8 mouse cellular contexts compared by ENCODE assay signal in the genomic region with DNA sequence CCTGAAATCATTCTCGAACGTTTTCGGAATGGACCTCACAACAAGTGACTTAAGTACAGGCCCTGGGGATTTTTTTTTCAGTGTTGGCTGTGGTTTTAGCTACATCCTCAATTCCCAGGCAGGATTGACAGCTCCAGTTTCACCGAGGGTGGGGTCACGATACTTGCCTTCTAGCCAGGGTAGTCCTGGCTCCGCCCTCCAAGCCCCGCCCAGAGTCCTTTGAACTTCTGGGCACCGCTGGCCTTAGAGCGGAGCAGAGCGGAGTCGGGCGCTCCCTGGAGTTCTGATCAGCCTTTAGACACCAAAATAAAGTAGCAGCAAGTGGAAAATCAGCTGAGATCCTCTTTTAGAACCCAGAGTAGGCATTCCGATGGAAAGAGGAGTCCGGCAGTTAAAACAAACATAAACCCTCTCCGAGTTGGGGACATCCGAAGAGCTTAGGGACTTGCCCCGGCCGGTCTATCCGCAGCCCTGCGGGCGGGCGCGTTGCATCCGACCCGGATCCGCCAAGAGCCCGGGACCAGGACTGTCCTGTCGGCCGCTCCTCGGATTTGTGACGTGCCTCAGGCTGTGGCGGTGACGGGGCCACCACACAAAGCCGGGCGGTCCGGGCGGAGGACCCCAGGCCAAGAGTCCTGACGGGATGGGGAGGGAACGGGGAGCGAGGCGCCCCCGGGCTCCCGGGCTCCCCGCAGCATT. TPM values are rescaled to one million over a fixed set of nuclear protein-coding genes. Genes with fewer than 3 reads are reported as not detected.
DNase-seq lines count a peak whose midpoint lies in the region; ATAC-seq lines count a peak whose summit lies in the region.

No protein-coding gene starts in this region.

- under 1% methylated on average over 44 of the region's 44 CpGs for WGBS in heart, embryonic 14.5 days
- WGBS in liver, embryonic 12.5 days (ENCODE audit: insufficient replicate concordance): under 1% methylated on average over 44 of the region's 44 CpGs

- H3K9me3 ChIP-seq in heart, embryonic 14.5 days (ENCODE audit: control insufficient read depth, low read length): no peaks in the 10 kb centered on the region
- no peaks in the 10 kb centered on the region for H3K9me3 ChIP-seq in liver, embryonic 12.5 days (replicated peaks)

- peak; percentile 53 for ATAC-seq in CD4-positive, CD25-positive, alpha-beta regulatory T cell, adult 4 months
- peak; percentile 80 for ATAC-seq in heart, embryonic 14.5 days (ENCODE audit: insufficient number of reproducible peaks, insufficient read depth, low FRiP score, low read depth)
- peak; percentile 84 for ATAC-seq in liver, embryonic 12.5 days

- peak overlapping the region; percentile 71 for H3K27ac ChIP-seq in brown adipose tissue, adult 24 weeks (replicated peaks; ENCODE audit: low read depth, low read length)
- H3K27ac ChIP-seq in heart, embryonic 14.5 days (replicated peaks in 1 of 2; ENCODE audit: control insufficient read depth in 1 of 2, insufficient read depth in 1 of 2, low read depth in 2 of 2, low read length in 2 of 2): peak overlapping the region; percentile 58 to 84; a peak in 3 of 4 replicates
- peak overlapping the region; percentile 94 for H3K27ac ChIP-seq in liver, embryonic 12.5 days

- H3K4me3 ChIP-seq in brown adipose tissue, adult 24 weeks (ENCODE audit: insufficient read depth, low read depth, low read length): peak overlapping the region; percentile 78
- peak overlapping the region; percentile 64 to 69 for H3K4me3 ChIP-seq in heart, embryonic 14.5 days (ENCODE audit: control insufficient read depth in 1 of 2, insufficient read depth in 1 of 2, low read depth in 1 of 2, low read length in 2 of 2)
- H3K4me3 ChIP-seq in liver, embryonic 12.5 days: peak overlapping the region; percentile 75

- peak overlapping the region; percentile 82 for H3K9ac ChIP-seq in heart, embryonic 14.5 days (ENCODE audit: low read length)
- H3K9ac ChIP-seq in liver, embryonic 12.5 days: peak overlapping the region; percentile 94

- peak; percentile 92 for DNase-seq in fibroblast of lung, adult 2 months (ENCODE audit: low read depth)
- peak; percentile 97 for DNase-seq in kidney, postnatal 14 days
- peak; percentile 91 for DNase-seq in naive thymus-derived CD4-positive, alpha-beta T cell, adult 2 months (ENCODE audit: low read depth)
- peak; percentile 92 for DNase-seq in splenic B cell, adult 2 months (ENCODE audit: low read depth, low spot score)

- no peaks in the 10 kb centered on the region for H3K36me3 ChIP-seq in heart, embryonic 14.5 days (ENCODE audit: control insufficient read depth, insufficient read depth, low read length)
- H3K36me3 ChIP-seq in liver, embryonic 12.5 days: no peaks in the 10 kb centered on the region
- no peaks in the 10 kb centered on the region; the same call in 1 of the 2 replicates for H3K36me3 ChIP-seq in splenic B cell, adult 2 months (ENCODE audit: control insufficient read depth, insufficient read depth, low read length, poor library complexity, severe bottlenecking)

- H3K27me3 ChIP-seq in heart, embryonic 14.5 days (ENCODE audit: control insufficient read depth, insufficient read depth, low read length): peaks cover 22% of the 10 kb centered on the region
- H3K27me3 ChIP-seq in liver, embryonic 12.5 days (replicated peaks): peaks cover 12% of the 10 kb centered on the region
- no peaks in the 10 kb centered on the region for H3K27me3 ChIP-seq in splenic B cell, adult 2 months (ENCODE audit: control insufficient read depth, insufficient read depth, low read length, poor library complexity, severe bottlenecking)

- H3K4me1 ChIP-seq in brown adipose tissue, adult 24 weeks (ENCODE audit: control insufficient read depth, insufficient read depth, insufficient read length, low read length): peaks cover 2% of the 10 kb centered on the region; the same call in 1 of the 2 replicates
- H3K4me1 ChIP-seq in heart, embryonic 14.5 days (ENCODE audit: control insufficient read depth in 2 of 2, insufficient read depth in 2 of 2, low read length in 2 of 2): peaks cover 3 to 16% of the 10 kb centered on the region in 2 experiments; a peak in 2 of 4 replicates
- peaks cover 44% of the 10 kb centered on the region for H3K4me1 ChIP-seq in liver, embryonic 12.5 days

- peak overlapping the region; percentile 97 for H3K4me2 ChIP-seq in heart, embryonic 14.5 days (ENCODE audit: low read length)
- H3K4me2 ChIP-seq in liver, embryonic 12.5 days: peak overlapping the region; percentile 99

RNA-seq across cellular contexts. Expression of a gene that starts 0.5 kb away (rescaled TPM):
- polyA plus RNA-seq in CD4-positive, CD25-positive, alpha-beta regulatory T cell, adult 4 months (2017; shearing (Covaris generic)): 10 to 100 TPM; 13.5 to 19.3 TPM
- 8.9 and 9.5 TPM in 2 replicates for polyA plus RNA-seq in brown adipose tissue, adult 24 weeks (2012; ENCODE audit: insufficient read depth, insufficient read length, missing spikeins)
- polyA plus RNA-seq in heart, embryonic 14.5 days (2014; fragmentation: Nextera tagmentation; extraction: Ambion mirVana): 1.3 and 2.5 TPM in 2 replicates
- 15.3 and 17.0 TPM in 2 replicates for polyA plus RNA-seq in liver, embryonic 12.5 days (2016; fragmentation: Nextera tagmentation; extraction: Ambion mirVana)

RNA-seq across cellular contexts. Expression of a gene that starts 16.4 kb away (rescaled TPM):
- 10 to 100 TPM; 34.0 to 43.8 TPM for polyA plus RNA-seq in CD4-positive, CD25-positive, alpha-beta regulatory T cell, adult 4 months (2017; shearing (Covaris generic))
- 71.9 and 84.7 TPM in 2 replicates for polyA plus RNA-seq in brown adipose tissue, adult 24 weeks (2012; ENCODE audit: insufficient read depth, insufficient read length, missing spikeins)
- 81.3 and 85.8 TPM in 2 replicates for polyA plus RNA-seq in heart, embryonic 14.5 days (2014; fragmentation: Nextera tagmentation; extraction: Ambion mirVana)
- polyA plus RNA-seq in liver, embryonic 12.5 days (2016; fragmentation: Nextera tagmentation; extraction: Ambion mirVana): 47.5 and 51.3 TPM in 2 replicates

Comparison
In these comparisons a context has a peak if more than half of its experiments do, and no peak if none do; other contexts are left out.
1. Peak in every context shown above with its lines: DNase-seq, ATAC-seq, H3K4me3 ChIP-seq and H3K27ac ChIP-seq.